Mouse (Mus musculus): ENCODE measurements at regions not wholly inside any gene's neighbourhood (a gene's known extent, or its start where the extent isn't known, plus 50 kb on each side); places are given as distances from the start of the nearest gene placed in this dataset.
"Not testable (repeated sequence)": the region's sequence is repeated elsewhere in the genome, so short reads cannot be mapped to it uniquely, and the experiment has no call there.

DNA sequence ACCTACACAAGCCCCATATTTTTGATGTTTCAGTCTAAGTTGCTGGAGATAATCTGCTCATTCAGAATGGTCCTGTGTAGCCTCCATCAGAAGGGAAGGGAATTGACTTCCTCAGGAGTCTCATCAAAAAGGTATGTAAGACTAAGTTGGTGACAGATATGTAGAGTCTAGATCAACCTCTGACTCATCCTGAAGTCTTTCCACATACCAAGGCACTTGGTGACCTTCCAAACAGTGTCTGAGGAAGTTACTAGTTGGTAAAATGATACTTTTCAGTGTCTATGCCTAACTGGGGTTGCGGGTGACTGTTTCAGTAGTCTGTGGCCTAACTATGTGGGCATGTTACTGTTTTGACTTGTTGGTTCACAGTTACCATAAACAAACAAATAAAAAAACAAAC lies 133.0 kb upstream of the Plcb4 start:
- DNase-seq (ENCODE audit: extremely low spot score, low read depth, low spot score): no peak

DNA sequence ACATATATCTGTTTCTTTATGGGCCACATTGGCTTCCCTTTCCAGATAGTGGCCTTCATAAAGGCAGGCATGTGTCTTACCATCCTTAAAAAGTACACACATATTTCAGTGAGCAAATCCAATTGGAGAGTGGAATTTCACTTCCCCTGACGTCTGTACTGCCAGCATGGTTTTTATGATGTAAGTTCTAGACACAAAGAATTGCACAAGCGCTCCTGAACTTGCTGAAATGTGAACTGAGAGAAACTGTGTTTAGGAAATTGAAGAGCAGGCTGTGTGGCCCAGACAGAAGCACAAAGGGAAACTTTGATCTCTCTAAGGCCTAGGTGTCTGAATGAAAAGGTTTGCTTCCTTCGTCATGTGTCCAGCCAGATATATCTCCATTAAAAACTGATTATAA lies 129.2 kb upstream of the Plcb4 start:
- no peak for DNase-seq (ENCODE audit: extremely low spot score, low read depth, low spot score)

DNA sequence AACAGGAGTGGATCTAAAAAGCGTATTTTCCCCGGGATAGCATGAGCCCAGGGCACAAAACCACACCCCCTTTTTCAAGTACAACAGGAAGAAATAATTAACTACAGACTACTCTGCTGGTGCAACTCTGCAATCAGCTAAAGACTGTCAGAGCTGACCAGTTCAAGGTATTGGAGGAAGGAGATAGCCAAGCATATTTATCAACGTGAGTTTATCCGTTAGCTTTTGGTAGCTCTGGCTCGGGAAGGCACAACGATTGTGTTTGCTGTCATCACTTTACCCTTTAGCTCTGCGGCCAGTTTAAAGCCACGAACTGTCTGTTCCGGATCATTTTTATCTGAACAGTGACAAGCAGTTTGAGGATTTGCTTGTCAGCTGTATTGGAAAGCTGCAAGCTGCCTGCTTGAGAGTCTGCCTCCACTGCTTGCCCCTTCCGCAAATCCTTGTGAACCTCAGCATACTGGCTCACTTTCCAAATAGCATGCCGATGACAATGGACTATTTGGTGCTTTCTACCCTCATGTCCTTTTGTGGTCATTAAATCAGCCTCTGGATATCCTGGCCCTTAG lies 122.4 kb upstream of the Plcb4 start:
- peak; percentile 5 for DNase-seq (ENCODE audit: extremely low spot score, low read depth, low spot score)

DNA sequence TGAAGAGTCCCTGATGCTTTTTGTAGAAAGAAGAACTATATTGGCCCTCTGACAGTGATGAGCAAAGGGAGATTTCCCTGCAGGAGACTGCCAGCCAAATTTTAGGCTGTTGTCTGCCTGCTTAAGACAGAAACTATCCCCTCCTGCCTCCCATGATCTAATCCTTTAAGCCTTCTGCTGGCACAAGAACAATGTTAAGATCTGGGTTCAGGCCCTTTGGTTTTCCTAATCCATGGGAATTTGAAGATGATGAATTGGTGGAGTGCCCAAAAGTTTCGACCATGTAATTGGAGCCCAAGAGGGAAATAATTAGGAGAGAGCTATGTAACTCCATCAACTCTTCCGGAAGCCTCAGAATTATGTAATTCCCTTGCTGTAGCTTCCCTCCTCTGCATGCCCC lies 120.8 kb upstream of the Plcb4 start:
- DNase-seq (ENCODE audit: extremely low spot score, low read depth, low spot score): no peak

DNA sequence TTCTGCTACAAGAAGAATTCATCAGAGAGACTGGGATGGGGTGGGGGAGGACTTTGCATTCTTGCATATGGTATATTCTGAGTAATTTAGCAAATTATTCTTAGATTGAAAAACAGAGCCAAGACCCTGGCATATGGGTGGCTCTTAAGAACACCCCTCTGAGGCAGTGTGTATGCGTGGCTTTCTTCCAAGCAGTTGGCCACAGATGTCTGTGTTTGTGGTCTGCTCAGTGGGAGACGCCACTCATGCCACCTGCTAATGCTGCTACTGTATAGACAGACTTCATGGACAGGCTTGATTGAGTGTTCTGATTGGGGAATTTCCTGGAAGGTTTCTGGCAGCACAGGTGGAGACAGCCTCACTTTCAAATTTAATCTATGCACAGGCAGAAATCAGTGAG lies 117.8 kb upstream of the Plcb4 start:
- DNase-seq (ENCODE audit: extremely low spot score, low read depth, low spot score): no peak

DNA sequence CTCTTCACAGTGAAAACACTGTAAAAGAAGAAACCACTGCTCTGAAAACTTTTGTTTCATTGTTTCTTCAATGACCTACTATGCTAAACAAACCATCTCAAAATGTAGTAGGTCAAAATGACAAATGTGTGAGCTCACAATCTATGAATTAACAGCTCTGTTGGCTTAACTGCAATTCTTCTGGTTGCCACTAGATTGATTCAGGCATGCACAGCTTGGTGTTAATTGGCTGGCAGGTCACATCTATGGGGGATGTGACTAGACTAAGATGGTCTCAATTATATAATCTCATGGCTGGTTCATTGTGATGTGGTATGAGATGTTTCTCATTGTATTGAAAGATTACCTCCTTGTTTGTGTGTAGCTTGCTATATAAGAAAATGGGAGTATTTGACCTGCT lies 116.9 kb upstream of the Plcb4 start:
- no peak for DNase-seq (ENCODE audit: extremely low spot score, low read depth, low spot score)

DNA sequence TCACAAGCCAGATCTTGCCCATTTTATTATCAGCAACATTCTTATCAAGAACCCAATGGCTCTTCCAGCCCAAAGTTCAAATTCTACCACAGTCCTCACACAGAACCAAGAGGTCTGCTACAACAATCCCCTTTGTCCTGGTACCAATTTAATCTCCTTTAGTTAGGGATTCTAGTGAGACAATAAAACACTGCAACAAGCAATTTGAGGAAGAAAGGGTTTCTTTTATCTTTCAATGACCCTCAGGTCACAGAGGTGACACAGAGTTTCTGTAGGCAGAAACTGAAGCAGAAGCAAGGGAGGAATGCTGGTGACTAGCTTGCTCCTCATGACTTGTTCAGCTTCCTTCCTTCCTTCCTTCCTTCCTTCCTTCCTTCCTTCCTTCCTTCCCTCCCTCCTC lies 113.9 kb upstream of the Plcb4 start:
- no peak for DNase-seq (ENCODE audit: extremely low spot score, low read depth, low spot score)

DNA sequence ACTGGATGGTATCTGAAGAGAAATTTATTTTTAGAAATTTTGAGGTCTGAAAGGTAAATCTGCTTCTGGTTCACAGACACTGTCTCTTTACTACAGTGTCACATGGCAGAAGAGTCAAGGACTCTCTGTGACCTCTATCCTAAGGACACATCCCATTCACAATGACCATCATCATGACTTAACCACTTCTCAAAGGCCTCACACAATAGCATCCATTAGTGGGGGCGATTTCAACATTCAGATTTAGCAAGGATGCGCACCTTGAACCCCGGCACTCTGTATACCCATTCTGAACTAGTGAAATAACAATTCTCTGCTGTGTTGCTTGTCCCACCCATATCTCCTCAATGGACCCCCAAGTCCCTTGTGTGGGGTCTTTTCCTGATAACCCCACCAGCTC lies 110.8 kb upstream of the Plcb4 start:
- DNase-seq (ENCODE audit: extremely low spot score, low read depth, low spot score): no peak

DNA sequence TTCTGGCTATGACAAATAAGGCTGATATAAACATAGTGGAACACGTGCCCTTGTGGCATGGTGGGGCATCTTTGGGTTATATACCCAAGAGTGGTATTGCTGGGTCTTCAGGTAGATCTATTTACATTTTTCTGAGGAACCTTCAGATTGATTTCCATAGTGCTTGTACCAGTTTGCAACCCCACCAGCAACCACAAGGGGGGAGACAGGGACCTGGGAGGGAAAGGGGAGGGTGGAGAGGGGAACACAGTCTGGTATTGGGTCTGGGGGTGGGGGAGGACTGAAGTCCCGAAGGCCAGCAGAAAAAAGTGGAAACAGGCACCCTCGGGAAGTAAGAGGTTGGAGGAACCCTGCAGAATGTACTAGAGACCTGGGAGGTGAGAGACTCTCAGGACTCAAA lies 105.8 kb upstream of the Plcb4 start:
- DNase-seq (ENCODE audit: extremely low spot score, low read depth, low spot score): no peak

DNA sequence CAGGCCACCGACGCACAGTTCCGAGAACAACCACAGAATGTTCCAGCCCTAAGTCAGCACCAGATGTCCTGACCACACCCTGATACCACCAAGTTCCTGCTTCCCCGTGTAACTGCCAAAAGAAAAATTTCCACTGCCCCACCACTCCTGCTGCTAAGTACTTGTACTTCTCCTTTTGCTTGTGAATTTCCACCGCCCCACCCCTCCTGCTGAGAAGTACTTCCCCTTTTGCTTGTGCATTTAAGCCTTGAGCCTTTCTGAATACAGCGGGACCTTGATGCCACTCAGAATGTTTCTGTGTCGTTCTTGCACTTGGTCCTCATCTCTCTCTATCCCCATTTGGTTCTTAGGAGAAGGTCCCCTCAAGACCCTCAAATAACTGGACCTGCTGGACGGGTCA lies 100.8 kb upstream of the Plcb4 start:
- DNase-seq (ENCODE audit: extremely low spot score, low read depth, low spot score): not testable (repeated sequence)

DNA sequence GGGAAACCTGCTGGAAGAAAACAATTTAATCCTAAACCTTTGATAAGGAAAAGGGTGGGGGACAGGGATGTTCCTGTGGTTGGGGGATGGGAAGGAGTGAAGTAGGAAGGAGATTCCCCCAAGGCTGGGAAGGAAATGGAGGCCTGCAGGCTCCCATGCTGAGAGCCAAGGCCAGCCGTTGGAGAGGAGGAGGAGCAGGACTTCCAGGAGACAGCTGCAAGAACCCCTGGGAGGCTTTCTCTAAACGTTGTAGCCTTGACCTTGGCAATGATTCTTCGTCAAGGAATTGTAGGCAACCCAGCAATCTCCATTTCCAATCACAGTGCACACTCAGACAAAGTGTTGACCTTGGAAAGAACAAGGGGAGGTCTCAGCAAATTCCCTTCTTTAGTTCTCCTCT lies 99.5 kb upstream of the Plcb4 start:
- DNase-seq (ENCODE audit: extremely low spot score, low read depth, low spot score): no peak

DNA sequence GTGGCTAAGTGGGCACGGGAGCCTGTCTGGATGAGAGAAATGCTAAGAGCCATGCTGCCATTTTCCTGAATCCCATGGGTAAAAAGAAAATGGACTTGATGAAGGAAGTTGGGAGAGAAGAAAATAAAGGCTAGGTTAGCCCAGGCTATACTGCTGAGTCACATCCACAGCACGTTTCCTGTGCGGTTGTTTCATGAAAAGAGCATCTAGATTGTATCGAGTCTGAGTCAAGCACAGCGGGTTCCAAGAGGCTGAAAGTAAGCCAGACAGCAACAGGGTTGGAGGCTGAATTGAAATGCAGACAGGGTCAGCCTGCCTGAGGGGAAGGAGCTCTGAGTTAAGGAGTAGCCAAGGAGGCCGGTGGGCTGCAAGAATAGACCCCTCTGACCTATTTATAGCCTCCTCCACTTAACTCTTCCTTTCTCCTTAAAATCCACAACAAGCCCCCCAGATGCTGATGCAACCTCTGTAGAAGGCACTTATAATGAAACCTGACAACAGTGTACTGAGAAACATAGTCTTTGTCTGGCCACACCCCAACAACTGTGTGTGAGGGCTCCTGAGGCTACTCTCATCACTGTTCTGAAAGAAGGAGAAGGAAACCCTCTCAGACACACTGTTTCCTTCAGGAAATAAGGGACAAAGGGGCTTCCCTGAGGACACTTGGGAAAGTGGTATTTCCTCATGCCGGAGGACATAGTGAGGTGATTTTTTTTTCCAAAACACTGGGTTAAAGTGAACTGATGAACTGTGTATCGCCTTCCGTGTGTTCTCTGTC lies 98.7 kb upstream of the Plcb4 start:
- DNase-seq (ENCODE audit: extremely low spot score, low read depth, low spot score): no peak

DNA sequence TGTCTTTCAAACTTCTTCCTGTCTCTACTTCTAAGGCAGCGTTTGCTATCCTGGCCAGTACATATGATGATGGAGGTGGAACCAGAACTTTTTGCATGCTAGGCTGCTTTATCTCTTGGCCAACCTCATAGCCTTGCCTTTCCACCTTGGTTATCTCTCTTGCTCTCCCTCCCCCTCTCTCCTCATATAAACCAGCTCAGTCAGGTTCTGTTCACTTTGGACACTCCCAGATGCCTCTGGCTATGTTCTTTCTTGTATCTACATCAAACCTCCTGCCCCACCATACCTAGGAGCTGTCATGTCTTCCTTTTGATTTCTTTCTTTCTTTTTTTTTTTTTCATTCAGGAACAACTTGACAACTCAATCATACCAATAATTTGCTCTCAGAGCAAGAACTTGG lies 98.0 kb upstream of the Plcb4 start:
- DNase-seq (ENCODE audit: extremely low spot score, low read depth, low spot score): no peak

DNA sequence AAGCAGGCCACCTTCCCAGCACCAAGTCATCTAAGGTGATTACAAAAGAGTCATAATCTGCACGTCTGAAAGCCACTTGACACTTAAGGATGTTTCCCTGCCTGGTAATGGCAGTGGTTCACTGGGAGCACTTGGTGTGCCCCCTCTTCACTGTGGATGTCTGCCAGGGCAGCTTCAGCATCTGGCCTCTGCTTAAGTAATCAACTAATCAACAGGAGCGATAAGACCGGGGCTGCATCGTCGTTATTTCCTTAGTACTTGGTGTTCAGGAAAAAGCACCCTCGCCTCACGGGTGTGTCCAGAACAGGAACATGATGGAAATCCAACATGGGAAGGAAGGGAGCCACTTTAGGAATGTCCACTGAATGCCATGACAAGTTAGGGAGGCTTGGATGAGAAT lies 97.1 kb upstream of the Plcb4 start:
- no peak for DNase-seq (ENCODE audit: extremely low spot score, low read depth, low spot score)

DNA sequence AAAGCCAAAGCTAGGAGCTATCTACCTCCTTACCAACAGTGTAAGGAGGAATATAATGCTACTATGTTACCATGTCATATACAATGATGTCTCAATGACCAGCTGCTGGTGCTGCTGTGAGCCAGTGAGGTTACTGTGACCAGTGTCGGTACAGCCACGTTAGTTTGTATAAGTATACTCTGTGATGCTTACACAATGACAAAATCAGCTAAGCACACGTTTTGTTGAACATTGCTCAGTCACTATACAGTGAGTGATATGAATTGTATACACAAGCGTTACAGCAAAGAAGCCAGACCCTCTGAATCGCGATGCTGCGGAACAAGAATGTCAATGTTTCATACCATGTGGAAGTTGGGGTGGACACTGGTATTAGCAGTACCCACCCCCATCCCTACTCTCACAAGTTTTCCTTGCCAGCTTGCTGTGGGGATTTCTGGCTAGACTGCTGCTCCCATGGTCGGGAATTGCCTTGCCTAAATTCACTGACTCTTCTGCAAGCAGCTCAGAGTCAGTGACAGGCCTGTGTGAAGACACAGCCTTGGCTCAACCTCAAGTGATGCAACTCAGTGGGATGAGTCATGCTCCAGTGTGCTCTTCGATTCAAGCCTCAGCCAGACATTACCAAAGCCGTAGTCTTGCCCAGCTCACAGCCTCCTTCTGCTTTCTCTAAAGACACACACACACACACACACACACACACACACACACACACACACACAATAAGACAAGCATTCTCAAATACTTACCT lies 96.5 kb upstream of the Plcb4 start:
- DNase-seq (ENCODE audit: extremely low spot score, low read depth, low spot score): no peak

DNA sequence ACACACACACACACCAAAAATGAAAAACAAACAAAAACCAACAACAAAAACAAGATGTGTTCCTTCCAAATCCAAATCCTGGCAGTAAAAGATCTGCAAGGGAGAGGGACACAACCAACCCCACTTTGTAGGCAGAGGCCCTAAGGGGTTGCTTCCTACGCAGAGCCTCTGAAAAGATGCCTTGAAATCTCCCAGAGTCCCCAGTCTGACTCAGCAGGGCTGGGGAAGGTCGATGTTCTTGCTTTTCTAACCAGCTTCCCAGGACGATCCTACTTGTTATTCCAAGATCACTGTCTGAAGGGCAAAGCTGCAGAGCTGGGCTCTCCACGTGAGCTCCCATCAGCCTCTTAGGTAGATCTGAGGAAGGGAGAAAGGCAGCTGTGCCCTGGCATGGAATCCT lies 94.6 kb upstream of the Plcb4 start:
- no peak for DNase-seq (ENCODE audit: extremely low spot score, low read depth, low spot score)

DNA sequence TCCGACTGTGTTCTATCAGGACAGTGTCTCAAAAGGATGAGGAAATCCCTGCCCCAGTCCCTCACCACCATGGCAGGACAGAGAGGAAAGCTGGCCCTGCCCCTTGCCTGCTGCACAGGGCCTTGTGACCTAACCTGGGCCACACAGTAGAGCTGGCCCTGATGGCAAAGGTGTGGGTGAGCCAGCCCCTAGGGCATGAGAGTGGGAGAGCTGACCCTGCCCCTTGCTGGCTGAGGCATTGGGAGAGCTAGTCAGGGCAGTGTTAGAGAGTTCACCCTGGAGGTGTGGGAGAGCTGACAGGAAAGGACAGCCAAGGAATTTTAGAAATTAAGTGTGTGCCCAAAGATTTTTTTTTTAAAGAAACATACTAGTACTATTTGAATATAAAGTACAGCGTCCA lies 90.5 kb upstream of the Plcb4 start:
- no peak for DNase-seq (ENCODE audit: extremely low spot score, low read depth, low spot score)

DNA sequence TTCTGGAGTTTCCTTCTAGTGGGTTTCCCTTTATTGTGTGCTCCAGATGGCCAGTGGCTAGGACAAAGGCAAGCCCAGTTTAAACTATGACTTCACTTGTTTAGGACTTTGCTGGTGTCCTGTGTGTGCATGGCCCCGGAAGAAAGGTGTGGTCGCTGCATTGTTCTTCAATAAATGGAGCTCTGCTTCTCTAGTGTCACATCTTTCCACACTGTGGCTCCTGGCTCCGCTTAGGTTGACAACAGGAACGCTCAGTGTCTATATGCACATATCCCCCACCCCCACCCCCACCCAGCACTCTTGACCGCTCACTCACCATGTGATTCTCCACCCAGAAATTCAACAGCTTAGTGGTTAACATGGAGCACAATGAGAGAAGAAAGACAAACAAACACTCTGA lies 87.2 kb upstream of the Plcb4 start:
- no peak for DNase-seq (ENCODE audit: extremely low spot score, low read depth, low spot score)

DNA sequence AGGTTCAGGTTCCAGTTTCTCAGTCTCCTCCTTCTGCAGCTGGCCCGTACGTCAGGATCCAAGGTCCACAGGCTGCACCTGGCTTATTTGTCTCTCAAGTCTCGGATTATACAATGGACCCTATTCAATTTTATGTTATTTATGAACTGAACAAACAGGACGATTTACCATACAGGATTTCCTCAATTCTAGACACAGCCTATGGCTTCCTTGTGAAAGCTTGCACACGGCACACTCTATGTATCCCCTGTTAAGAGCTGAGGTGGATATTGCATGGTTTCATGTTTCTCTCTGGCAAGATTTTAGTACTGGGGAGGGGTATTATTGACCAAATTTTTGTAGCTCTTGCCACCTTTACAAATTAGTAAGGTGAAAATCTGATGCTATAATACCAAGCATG lies 81.6 kb upstream of the Plcb4 start:
- DNase-seq (ENCODE audit: extremely low spot score, low read depth, low spot score): no peak

DNA sequence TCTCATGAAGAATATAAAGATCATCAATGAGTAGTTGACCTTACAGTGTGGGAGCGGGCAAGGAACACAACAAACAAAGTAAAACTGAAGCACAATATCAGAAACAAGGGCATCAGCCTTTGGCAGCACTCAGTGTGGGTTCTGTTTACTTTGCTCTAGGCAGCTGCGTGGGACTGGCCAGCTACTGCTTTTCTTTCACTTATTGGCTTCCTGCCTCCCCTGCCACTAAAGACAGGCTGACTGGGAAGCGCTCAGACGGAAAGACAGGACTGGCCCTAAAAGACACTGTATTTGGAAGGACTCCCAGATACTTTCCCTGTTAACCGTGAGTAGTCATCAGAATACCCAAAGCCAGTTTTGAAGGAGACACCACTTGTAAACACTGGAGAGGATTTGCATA lies 80.7 kb upstream of the Plcb4 start:
- no peak for DNase-seq (ENCODE audit: extremely low spot score, low read depth, low spot score)

DNA sequence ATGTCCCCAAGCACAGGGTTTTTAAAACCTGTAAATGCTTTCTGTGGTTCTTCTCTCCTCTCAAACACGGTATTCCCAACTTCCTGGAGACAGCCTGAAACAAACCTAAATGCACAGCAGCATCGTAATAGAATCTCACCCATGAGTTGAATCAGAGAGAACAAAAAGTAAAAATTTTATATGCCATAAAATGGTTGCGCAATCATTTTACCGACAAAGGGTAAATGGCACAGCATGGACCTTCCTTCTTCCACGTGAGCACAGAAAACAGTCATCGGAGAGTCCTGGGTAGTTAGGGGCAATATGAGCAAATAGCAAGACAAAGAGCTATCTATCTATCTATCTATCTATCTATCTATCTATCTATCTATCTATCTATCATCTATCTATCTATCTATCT lies 79.3 kb upstream of the Plcb4 start:
- no peak for DNase-seq (ENCODE audit: extremely low spot score, low read depth, low spot score)

DNA sequence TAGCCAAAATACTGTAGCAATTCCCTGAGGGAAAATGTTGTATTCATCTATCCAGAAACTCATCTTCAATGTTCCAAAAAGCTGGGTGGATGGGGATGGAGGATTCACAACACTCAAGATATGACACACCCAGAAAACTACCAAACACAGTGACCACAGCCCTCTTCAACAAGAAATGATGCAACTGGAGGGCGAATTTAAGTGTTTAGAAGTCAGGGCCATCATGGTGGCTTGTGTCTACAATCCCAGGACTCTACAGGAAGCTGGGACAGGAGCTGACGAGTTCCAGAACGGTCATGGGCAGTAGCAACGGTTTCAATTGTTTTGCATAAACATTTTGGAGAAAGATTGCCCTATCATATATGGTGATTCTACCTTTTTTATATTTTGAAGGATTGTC lies 78.8 kb upstream of the Plcb4 start:
- DNase-seq (ENCODE audit: extremely low spot score, low read depth, low spot score): no peak

All from hindlimb bud, embryonic 11.5 days (tissue).